Mouse (Mus musculus): Measurements from ENCODE around the gene Ntrk3.

Gene Ntrk3

DNA sequence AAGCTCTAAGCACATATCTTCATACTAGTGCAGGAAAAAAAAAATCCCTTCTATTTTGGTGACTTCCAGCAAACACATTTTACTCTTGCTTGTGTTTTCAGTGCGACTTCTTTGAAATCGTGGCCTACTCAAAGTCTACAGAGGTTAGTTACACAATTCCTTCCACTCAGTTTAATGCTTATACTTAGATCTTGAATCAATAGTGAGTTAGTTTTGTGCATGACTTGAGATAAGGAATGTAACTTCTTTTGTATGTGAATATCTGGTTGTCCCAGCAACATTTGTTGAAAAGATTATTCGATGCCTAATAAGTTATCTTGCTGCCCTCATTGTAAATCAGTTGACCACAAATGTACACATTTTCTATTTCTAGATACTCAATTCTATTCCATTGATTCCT is 411.6 kb downstream of the Ntrk3 start:
- DNase-seq: no peak

DNA sequence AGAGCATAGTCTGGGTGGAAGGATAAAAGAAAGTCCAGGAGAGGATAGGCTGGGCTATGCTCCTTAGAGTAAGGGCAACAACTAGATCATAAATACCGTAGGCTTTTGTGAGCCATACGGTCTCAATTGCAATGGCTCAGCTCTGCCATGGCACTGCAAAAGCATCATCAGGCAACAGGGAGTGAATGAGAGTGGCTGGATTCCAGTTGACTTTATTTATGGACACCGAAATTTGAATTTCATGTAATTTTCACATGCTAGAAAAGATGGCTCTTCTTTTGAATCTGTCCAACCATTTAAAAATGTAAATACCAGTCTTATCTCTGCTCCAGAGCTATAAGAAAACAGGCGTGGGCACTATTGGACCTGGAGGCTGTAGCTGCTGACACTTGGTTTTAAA is 419.2 kb downstream of the Ntrk3 start:
- no peak for DNase-seq

DNA sequence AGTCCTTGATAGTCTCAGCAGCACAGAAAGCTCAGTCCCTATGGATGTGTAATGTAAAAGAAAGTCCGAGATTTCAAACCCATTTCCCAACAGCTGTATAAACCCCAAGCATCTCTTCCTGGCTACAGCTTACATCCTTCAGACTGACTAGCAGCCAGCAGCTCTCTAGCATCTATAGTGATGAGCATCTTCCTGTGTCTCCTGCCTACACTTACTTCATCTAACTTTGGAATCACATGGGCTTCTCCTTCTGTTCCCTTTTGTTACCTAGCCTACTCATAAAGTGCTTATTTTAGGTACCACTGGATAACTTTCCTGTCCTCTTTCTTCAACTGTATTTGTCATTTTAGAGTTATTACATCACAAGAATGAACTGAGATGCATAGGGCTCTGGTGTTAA is 432.0 kb downstream of the Ntrk3 start:
- no peak for DNase-seq

DNA sequence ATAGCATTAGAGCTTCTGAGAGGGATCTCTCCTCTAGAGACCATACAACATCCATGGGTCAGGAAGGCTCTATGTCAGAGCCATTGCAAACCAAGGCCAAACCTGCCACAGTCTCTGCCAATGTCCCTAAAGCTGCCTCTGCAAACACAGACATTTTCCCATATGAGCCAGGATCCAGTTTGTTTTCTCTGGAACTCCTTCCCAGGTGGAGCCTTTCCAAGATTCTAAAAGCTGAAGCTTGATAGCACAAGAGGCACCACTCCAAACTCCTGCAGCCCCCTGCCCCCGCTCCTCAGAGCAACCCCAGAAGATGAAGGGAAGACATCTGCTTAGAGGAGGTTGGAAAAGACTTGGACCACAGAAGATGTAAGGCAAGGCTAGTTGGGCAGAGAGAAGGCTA is 432.8 kb downstream of the Ntrk3 start:
- DNase-seq: no peak

DNA sequence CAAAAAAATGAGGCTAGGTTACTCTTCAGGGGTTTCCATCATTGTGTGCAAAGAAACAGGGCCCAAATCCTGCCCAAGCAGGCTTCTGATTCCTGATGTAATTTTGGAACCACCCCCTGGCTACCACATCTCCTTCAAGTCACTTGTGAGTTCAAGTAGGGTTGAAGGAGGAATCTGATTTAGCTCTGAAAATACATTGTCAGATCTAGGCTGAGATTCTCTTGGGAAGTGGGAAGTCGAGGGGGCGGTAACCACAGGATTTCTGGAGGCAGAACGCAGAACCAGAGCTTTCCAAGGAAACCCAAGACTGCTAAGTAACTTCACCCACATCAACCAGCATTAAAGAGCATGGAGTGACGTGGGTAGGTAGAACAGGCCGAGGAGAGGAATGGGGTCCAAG is 440.5 kb downstream of the Ntrk3 start:
- DNase-seq: no peak

DNA sequence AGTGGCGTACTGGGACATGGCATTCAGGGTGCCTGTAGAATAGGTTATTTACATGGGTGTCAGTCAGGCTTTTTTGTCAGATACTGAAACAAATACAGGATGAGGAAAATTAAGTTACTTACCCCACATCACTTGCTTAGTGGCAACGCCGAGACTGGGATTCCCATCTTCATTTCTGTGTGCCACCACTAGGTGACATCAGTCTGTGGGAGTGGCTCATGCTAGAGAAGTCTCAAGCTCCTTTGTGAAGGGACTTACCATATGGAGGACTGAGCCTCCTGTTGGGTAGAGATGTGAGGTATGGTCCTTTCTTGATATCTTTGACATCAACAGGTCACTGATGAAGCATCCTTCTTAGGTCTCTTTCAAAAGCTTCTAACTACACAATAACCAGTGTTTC is 443.5 kb downstream of the Ntrk3 start:
- no peak for DNase-seq

DNA sequence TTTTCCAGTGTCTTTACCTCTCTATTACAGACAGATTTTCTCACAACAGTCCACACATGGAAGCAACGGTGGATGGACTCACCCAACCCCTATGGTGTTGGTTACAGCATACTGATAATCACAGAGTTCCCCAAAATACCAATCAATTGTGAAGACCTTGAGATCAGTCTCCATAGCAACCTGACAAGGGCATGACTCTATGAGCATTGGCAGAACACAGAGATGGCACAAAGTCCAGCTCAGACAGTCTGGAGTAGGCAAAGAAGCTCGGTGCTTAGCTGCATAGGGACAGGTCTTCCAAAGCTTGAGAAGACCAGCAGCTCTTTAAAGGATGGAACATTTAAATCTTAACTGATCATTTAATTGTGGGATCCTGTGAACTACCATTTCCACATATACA is 447.6 kb downstream of the Ntrk3 start:
- no peak for DNase-seq

DNA sequence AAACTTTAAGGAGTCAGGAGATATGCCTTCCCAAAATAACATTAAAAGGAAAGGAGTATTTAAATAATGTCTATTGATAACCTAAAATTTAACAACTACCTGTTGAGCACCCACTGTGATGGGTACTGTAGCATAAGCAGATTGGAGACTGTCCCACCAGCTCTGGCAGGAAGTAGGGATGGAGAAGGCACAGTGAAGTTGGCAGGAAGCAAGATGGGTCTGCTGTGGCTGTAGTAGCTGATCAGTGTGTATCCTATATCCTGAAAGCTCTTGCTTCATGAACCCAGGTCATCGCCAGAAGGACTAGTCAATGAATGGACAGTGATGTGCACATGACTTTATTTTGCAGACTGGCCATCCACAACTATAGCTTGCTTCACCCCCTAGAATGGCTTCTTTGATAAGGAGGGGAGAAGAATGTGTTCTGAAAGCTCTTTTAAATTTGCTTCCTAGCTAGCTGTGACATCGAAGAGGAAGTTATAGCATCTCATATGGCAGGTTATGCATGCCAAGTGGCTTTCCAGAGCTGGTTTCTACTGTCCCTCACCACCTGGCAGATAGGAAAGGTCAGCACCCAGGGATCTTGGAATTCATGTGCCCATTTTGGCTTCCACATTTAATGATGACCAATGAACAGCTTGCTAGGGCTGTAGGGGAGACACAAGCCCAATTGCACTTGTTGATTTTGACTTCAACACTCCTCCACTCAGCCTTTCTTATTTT is 451.1 kb downstream of the Ntrk3 start:
- DNase-seq: no peak

DNA sequence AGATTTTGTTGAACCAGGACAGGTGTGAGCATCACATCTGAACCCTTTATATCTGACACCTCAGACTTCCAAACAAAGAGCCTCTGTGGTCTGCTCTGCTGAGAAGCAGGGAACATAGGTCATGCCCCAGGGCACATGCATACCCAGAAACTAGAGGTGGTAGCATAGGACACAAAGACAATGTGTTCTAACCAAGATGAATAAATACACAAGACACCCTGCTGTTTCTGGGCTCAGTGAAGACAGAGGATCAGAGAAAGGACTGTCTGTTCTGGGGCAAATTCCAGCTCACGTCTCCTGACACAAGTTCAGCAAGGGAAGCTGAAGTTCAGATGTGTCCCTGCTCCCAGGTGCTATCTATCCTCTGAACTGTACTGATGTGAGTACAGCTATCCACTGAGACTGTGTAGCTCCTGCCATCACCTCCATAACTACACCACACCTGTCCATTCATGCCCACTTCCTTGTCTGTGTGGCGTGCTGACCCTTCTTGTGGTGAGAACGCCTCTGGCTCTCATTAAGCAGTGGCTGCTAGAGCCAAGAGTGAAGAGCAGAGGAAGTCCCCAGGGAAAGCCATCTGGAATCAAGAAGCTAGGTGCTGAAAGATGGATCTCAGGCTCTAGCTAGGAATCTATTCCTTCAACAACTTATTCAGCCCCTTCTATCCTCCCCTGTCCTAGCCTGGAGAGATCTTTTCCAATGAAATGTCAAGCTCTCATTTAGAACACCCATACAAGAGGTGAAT is 468.1 kb downstream of the Ntrk3 start:
- DNase-seq: peak; percentile 9

DNA sequence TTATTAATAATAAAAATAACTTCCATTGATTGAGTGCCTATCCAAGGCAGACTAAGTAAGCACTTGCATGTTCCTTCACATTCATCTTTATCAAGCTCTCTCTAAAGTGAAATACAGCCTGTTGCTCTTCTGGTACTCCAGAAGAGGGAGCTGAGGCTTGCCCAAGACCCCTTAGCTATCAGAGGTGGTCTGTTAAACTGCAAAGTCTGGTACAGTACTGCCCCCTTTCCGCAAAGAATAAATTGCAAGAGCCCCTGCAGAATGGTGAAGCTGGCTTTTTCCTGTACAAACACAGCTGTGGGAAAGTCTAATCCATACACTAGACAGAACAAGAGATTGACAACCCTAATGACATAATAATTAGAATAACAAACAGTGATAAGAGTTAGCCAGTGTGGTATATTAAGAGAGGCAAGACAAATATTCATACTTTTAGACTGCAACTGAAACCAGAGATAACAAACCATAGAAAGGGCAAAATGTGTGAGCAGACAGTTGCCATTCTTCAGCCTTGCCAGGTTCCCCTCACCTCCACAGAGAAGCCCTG is 470.3 kb downstream of the Ntrk3 start:
- no peak for DNase-seq

DNA sequence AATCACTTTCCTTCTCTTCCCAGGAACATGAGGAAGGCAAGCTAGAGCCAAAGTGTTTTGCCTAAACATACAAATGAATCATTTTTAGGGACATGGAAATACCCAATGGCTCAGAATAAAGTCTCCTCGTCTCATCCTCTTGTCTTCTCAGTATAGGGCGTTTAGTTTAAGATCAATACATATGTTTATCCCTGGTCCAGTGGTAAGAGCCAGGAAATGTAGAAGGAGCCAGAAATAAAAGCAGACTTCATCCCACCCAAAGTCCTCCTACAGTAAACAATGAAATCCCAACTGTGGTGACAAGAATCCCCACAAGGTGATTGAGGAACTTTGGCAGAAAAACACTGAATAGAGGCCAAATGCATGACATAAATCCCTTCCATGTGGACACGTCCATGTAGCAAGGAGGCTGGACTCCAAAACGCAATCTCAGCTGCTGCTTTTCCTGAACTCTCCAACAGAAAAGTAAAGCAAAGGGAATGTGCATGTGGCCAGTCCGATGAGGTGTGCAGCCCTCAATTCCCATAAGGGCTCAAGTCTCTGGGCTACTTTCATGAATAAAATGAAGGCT is 473.3 kb downstream of the Ntrk3 start:
- DNase-seq: no peak

DNA sequence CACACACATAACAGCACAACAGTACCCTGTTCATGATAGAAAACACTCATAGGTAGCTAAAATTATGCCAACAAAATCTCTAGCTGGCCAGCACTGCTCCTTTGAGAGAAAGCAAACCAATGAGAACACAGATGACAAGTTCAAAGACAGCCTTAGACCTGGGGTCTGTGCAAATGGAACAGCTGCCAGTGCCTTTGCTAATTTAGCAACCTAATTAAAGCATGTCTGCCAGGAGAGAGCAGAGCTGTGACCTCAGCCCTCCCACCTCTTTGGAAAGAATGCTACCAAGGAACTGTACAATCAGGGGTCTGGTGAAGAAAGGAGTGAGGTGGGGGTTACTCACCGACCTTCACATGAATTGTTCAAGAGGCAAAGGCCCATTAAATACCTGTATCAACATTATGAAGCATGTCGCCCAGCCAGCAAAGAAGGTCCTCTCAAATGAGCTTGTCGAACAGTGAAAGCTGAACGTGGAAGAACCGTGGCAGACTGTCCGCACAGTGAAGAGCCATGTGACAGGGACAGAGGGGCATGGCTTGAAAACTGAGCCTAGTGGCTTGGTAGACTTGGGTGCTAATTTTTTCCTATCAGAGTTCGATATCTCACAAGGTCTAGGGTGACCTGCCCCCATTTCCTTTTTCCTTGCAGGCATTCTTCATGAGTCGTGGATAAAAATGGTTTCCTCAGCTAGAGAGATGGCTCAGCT is 476.2 kb downstream of the Ntrk3 start:
- DNase-seq: no peak

DNA sequence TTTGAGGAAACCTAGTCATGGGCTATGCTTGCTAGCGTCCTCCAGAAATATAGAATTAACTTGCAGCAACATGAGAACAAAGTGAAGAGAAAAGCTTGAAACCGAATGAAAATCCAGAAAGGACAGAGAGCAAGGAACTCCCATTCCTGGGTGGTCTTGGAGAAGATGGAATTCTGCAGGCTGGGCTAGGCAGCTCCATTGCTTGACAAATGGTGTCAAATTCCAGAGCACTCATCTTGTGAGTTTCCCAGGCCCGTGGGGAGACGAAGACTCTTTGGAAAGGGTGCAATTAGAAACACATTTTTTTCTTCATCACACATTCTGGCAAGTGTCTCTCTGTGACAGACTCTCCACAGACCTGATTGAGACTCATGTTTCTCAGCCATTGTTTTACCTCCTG is 479.7 kb downstream of the Ntrk3 start:
- DNase-seq: no peak

DNA sequence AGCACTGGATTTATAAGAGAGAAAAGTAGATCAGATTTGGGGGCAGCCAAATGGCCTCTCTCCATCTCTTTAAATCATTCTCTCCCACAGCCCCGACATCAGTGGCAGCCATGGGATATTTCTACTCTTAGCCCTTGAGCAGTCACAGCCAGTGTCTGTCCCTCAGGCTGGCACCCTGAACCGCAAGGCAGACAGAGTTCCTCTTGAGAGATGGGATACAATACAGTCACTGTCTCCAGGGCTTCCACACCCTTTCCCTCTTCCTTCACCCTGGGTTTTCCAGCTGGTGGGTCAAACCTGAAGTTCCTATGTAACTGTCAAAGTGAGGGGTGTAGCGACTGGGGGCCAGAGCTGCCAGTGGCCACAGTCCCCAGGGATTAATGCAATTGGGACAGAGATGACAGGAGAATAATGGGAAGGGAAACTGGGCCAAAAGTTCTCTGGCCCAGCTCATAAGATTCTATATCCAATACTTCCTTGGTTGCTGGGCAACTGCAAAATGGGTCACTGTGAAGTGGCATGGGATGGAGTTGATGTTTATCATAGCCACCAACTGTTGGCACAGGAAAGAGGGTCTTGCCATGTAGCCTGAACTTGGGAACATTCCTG is 483.9 kb downstream of the Ntrk3 start:
- no peak for DNase-seq

DNA sequence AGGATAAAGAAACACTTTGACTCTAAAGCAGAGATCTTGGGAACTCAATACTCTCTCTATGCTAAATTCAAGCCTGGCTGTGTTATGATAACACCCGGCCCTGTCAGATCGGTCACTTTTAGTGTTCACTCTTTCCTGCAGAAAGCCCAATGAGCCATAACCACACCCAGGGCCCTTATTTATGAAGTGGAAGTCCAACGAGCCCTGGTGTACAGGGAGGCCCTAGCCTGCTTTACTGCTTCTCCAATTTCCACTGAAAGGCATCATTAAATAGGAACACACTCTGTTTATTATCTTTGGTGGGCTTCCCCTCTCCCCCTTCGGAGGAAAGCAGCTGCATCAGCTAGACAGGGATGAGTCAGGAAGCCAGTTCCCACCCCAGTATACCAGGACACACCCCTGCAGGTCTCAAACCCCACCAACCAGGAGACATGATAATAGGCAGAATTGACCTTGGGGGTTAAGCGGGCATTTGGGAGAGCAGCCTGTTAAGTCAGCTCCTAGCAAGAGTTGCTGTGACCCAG is 489.6 kb downstream of the Ntrk3 start:
- no peak for DNase-seq

DNA sequence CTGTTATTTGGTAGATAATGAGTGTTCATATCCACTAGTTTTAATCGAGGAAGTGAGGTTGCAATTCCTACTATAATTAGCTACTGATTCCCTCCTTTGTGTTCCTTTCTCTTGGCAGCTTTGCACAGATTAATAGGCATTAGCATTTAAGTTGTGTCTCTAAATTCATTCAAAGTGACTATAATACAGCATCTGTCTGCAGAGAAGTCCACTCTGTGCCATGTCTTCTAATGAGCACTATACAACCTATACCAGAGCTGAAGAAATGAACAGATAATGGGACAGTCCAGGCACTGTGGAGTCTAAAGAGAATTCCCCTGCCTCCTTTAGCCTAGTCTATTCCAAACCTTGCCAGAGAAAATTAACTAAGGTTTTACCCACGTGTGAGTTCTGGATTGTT is 498.8 kb downstream of the Ntrk3 start:
- no peak for DNase-seq

DNA sequence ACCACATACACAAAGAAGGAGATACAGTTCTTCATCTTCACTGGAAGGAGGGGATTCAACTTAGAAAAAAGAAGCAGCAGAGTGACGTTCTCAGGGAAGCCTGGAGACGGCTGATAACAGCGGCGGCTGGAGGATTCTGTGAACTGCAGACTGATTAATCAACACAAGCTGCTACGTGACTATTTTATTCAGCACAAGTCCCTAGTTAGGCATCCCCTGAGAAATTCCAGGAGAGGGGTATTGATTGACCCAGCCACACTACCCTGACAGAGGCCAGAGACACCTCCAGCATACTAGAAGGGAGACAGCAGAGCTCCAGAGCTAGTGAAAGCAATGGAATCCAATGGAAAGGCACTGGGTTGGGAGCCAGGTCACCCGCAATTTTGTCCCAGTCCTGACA is 516.1 kb downstream of the Ntrk3 start:
- no peak for DNase-seq

DNA sequence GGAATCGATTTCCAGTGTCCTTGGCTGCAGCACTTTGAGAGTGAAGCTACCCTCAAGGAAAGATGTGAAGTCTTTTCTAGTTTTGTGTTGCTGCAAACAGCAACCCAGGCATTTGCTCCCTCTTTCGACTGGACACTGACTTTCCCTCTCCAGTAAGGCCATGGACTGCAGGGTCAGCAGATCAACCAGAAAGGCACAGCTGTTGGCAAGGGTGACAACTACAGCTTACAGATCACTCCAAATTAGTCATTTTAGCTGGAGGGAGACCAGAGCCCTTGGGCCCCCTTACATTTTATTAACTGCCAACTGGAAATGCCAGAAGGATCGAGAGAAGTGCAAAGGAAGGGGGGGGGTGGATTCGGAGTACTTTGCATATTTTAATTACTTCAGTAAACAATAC is 516.9 kb downstream of the Ntrk3 start:
- peak; percentile 23 for DNase-seq

DNA sequence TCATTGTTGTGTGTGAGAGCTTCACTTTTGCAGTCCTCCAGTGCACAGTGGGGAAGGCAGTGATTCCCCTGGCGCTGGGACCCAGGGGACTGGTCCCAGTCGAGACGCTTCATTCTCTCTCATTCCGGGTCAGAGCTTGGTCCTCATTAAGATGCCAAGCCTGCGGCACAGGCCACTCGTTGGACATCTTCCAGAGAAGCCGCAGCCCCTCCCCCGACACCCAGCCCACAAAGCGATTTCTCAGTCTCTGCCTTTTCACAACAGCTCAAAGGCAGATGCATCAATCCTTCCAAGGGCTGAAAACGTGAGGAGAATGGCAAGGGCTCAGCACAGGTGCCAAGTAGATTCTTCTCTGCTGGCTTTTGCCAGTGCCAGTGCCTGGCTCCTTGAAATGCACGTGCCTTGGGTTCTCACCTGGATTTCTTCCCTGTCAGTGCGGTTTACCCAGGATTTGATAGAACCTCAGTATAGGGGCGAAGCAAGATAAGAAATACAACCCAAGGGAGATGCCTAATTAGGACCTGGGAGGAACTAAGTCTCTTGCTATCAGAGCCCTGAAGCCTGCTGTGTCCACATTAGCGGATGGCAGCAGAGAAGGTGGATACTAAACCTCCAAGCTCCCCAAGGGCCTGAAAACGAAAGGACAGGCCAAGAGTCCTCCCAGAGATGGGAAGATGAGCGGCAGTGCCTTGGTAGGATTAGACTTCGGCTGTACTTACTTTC is 546.7 kb downstream of the Ntrk3 start:
- DNase-seq: no peak

DNA sequence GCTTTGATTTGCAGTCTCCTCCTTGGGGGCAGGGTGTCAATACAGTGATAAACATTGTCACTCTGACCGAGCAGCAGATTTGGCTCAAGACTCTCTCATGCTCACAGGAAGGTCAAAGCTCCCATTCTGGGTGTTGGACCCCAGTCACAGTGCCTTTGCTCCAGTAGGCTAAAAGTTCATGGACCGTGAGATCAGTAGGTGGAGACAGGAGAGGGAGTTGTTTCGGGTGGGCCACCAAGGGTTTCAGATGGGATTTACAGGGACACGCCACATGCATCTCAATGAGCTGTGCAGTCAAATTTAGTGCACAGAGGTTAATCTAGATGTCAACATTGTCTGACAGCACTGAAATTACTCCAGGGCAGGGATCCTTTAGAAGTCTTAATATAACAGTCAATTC is 552.2 kb downstream of the Ntrk3 start:
- no peak for DNase-seq

DNA sequence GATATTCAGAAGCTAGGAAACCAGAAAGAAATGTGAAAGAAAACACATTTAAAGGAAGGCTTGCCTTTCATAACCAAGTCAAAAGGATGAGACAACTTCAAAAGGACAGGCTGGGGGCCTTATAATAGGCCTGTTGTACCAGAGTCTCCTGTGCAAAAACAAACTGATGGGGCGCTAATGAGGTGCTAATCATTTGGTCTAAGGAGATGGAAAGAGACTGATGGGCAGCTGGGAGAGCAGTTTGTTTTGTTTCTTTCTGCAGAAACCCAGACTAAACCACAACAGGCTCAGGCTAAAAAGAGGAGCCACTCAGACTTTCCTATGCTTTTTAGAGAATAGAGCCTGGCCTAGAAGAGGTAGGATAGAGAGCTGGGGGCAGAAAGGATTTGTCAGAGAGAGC is 554.4 kb downstream of the Ntrk3 start:
- DNase-seq: no peak

All from lung, postnatal 36 days (tissue).